Mouse (Mus musculus) hindbrain, embryonic 12.5 days (tissue): Measurements from ENCODE around the gene 1700015G11Rik. TPM values are rescaled to one million over a fixed set of nuclear protein-coding genes. Genes with fewer than 3 reads are reported as not detected.
A peak's percentile ranks its signal among the peaks of the same experiment; 100 is the strongest.

ENCODE experiments used
- ATAC-seq: fragments of 200-750 bp; cut with Nextera tagmentation; 2 replicates; pipeline ENCODE4 v1.8.0; 2017; ENCODE audit warnings: moderate TSS enrichment; ENCODE audit not compliant: low FRiP score
- H3K27ac ChIP-seq: fragments of 300-500 bp; sonication (generic); 2 replicates; pipeline ENCODE4 v1.5.1; 2016; ENCODE audit warnings: mild to moderate bottlenecking
- H3K27me3 ChIP-seq: fragments of 300-500 bp; sonication (generic); 2 replicates; pipeline ENCODE4 v1.6.1; 2016; ENCODE audit warnings: mild to moderate bottlenecking
- H3K36me3 ChIP-seq: fragments of 300-500 bp; sonication (generic); 2 replicates; pipeline ENCODE4 v1.6.1; 2016; ENCODE audit warnings: mild to moderate bottlenecking
- H3K4me1 ChIP-seq: fragments of 300-500 bp; sonication (generic); 2 replicates; pipeline ENCODE4 v1.6.1; 2016
- H3K4me2 ChIP-seq: fragments of 300-500 bp; sonication (generic); replicated peaks from 2 replicates; pipeline ENCODE4 v1.6.1; 2016; ENCODE audit warnings: mild to moderate bottlenecking
- H3K4me3 ChIP-seq: fragments of 300-500 bp; sonication (generic); 2 replicates; pipeline ENCODE4 v1.5.1; 2016; ENCODE audit warnings: mild to moderate bottlenecking
- H3K9ac ChIP-seq: fragments of 300-500 bp; sonication (generic); 2 replicates; pipeline ENCODE4 v1.6.1; 2016; ENCODE audit warnings: mild to moderate bottlenecking, moderate library complexity
- H3K9me3 ChIP-seq: fragments of 300-500 bp; sonication (generic); replicated peaks from 2 replicates; pipeline ENCODE4 v1.6.1; 2016; ENCODE audit warnings: mild to moderate bottlenecking
- WGBS: fragments of 180-500 bp; shearing (Covaris S2); methylation state at CpG from one replicate; pipeline ENCODE4 v1.1.7; 2016; 5-methylcytosine and 5-hydroxymethylcytosine counted together
- polyA plus RNA-seq: library from polyadenylated mRNA; unstranded; fragments of >200 nt; fragmentation: Nextera tagmentation; extraction: Ambion mirVana; gene quantifications from 2 replicates; pipeline ENCODE4 v1.2.1, GENCODE M21; 2016

1700015G11Rik gene
- polyA plus RNA-seq, 1 experiment from 2014 or later, result not detected

DNA sequence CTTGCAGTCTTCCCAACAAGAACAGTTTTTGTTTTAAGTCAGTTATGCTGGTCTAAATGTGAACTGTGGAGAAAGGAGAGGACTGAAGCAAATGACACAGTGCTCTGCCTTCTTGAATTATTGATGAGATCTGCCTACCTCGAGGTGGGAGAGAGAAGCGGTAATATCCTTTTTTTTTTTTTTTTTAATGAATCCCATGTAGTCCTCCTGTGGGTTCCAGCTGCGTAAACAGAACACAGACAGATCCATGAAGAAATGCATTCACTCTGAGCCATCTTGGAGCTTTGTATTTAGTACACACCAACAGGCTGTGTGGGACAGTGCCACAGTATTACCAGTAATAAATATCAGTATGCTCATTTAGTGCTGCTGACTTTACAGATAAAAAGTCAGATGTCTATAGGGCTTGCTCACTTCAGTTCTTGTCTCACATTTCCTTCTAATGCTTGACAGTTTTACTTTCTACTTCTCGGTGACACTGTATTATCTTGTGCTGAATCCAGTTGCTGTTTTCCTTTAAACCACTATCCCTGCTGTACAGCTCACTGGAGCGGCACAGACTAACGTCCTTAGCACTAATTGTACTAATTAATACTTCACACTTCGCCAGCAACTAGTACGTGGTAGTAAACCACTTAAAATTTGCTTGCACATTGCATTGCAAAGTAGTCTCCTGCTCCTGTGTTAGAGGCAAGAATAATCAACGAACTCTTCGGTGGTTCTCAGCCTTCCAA, 53.1 kb downstream of the 1700015G11Rik start:
- 60% methylated on average over 10 of the region's 10 CpGs for WGBS
- H3K9ac ChIP-seq, result no peak overlapping the region
- no peak overlapping the region for H3K4me3 ChIP-seq
- peaks cover 15% of the 10 kb centered on the region for H3K4me1 ChIP-seq
- no peaks in the 10 kb centered on the region for H3K9me3 ChIP-seq
- ATAC-seq, result peak; percentile 57
- no peak overlapping the region for H3K4me2 ChIP-seq
- H3K27ac ChIP-seq, result peak overlapping the region; percentile 68; the same call in 1 of the 2 replicates
- no peaks in the 10 kb centered on the region for H3K27me3 ChIP-seq
- H3K36me3 ChIP-seq, result no peaks in the 10 kb centered on the region

Other genes starting within 250 kb of the 1700015G11Rik start
- gene Gas2, start 153.7 kb downstream of the 1700015G11Rik start, polyA plus RNA-seq, result 53.1 and 54.3 TPM in 2 replicates
- gene Fancf, start 153.5 kb downstream of the 1700015G11Rik start, polyA plus RNA-seq, result 14.0 and 15.4 TPM in 2 replicates
- gene Svip, start 9.7 kb downstream of the 1700015G11Rik start, polyA plus RNA-seq, result 17.2 and 17.9 TPM in 2 replicates